Mouse (Mus musculus): Measurements from ENCODE around the gene Ezh1.

DNA sequence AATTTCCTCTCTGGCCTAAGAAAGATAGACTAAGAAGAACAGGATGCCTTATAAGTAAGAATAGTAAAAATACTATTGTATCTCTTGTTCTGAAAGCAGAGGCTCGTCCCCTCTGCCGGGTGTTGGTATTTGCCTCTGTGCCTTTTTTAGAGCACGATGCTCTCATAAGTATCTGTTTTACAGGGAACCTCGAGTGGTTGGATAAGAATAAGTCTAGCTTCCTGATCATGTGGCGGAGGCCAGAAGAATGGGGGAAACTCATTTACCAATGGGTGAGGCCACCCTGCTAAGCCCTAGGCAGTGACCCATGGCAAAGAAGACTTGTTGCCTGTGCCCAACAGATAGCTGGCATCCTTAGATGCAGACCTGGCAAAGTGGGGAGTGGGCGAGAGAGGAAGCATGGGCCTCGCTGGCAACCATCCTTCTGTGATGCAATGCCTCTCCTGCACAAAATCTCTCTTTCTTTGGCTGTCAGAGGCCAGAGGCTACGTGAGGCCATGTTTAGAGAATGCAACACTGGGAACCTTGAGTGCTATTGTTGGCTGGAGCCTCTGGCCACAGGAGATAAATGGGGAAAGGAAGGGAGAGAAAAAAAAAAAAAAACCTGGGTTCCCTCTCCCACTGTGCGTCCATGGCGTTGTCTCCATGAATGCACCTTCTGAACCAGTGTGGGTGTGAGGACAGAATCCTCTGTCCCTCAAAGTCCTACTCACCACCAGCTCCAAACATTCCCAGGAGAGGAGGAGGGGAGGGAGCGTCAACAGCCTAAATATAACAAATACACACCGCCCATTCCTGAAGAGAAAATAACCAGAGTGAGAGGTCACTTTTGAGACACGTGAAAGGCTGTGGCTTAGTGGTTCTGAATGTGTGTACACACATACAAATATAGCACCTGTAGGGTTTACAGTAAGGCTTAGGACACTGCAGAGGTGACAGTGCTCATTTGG is 29.8 kb upstream of the Ezh1 start:
- TF ChIP-seq USF1 (IDR thresholded peaks at IDR 0.05; ENCODE audit: low read depth) (no peak), CTCF (IDR thresholded peaks at IDR 0.05; ENCODE audit: control insufficient read depth, insufficient read depth, insufficient read length) (no peak), MYOG (IDR thresholded peaks at IDR 0.05; ENCODE audit: control insufficient read depth, extremely low read depth, insufficient read length) (no peak), MAX (IDR thresholded peaks at IDR 0.05) (no peak)

Measured in C2C12 (cell line).